Mouse (Mus musculus) liver, embryonic 14.5 days (tissue): ENCODE measurements around the gene BC035947.

Source experiments
- CTCF ChIP-seq: IDR thresholded peaks from 2 replicates; pipeline ENCODE4 v1.5.1; 2016; ENCODE audit warnings: antibody characterized with exemption, low read depth, control low read depth
- EP300 ChIP-seq: IDR thresholded peaks from 2 replicates; pipeline ENCODE4 v1.6.1; 2016; ENCODE audit warnings: antibody characterized with exemption, low read depth

DNA sequence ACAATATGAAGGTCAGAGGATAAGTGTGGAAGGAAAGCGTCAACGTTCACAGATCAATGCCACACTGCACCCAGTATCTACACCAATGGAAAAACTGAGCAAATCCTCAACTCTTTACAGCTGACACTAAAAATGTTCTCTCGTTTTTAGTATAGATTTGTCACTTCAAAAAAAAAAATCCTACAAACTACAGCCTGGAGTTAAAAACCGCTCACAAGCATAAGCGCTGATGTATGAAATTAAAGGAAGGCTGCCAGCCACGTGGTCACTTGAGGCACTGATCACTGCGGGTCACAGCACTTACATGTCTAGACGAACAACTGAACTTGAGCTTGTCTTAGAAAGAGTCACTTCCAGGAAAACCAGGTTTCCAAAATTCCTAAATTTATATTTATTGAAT lies 58.1 kb downstream of the BC035947 start:
- TF ChIP-seq CTCF (no peak), EP300 (no peak)
